Mouse (Mus musculus) limb, embryonic 14.5 days (tissue): ENCODE data around the gene Map3k20. TPM values are rescaled to one million over a fixed set of nuclear protein-coding genes. Genes with fewer than 3 reads are reported as not detected.

Experiments used
- ATAC-seq: fragments of 200-750 bp; cut with Nextera tagmentation; 2 replicates; pipeline ENCODE4 v1.8.0; 2017; ENCODE audit warnings: low read depth, moderate number of reproducible peaks, moderate TSS enrichment; ENCODE audit not compliant: low FRiP score
- DNase-seq: peaks from one replicate; pipeline ENCODE4 v3.0.0-alpha.2; 2015; ENCODE audit warnings: low spot score
- H3K27ac ChIP-seq: fragments of 300-500 bp; sonication (generic); replicated peaks from 2 replicates; pipeline ENCODE4 v1.5.1; 2014; ENCODE audit warnings: low read depth, mild to moderate bottlenecking, low read length, moderate library complexity, mixed read lengths
- H3K27me3 ChIP-seq: fragments of 300-500 bp; sonication (generic); 2 replicates; pipeline ENCODE4 v1.6.1; 2014; ENCODE audit warnings: low read length, mixed read lengths; ENCODE audit not compliant: control insufficient read depth, insufficient read depth
- H3K36me3 ChIP-seq: fragments of 300-500 bp; sonication (generic); 2 replicates; pipeline ENCODE4 v1.6.1; 2014; ENCODE audit warnings: mild to moderate bottlenecking, low read length, moderate library complexity, mixed read lengths; ENCODE audit not compliant: control insufficient read depth, insufficient read depth
- H3K4me1 ChIP-seq: fragments of 300-500 bp; sonication (generic); 2 replicates; pipeline ENCODE4 v1.6.1; 2014; ENCODE audit warnings: antibody characterized with exemption, low read length, mixed read lengths; ENCODE audit not compliant: control insufficient read depth, insufficient read depth
- H3K4me2 ChIP-seq: fragments of 300-500 bp; sonication (generic); replicated peaks from 2 replicates; pipeline ENCODE4 v1.6.1; 2014; ENCODE audit warnings: low read depth, mild to moderate bottlenecking, low read length, moderate library complexity; ENCODE audit not compliant: severe bottlenecking
- H3K4me3 ChIP-seq: fragments of 300-500 bp; sonication (generic); replicated peaks from 2 replicates; pipeline ENCODE4 v1.5.1; 2014; ENCODE audit warnings: low read length
- H3K9ac ChIP-seq: fragments of 300-500 bp; sonication (generic); 2 replicates; pipeline ENCODE4 v1.6.1; 2014; ENCODE audit warnings: mild to moderate bottlenecking, low read depth, low read length, moderate library complexity; ENCODE audit not compliant: severe bottlenecking
- H3K9me3 ChIP-seq: fragments of 300-500 bp; sonication (generic); 2 replicates; pipeline ENCODE4 v1.6.1; 2016; ENCODE audit warnings: low read length; ENCODE audit not compliant: control insufficient read depth
- POLR2A ChIP-seq: fragments of 200-500 bp; IDR thresholded peaks from 2 replicates; pipeline ENCODE4 v1.8.0; 2012; ENCODE audit warnings: inconsistent platforms, mild to moderate bottlenecking, moderate library complexity, borderline replicate concordance; ENCODE audit not compliant: insufficient read depth, insufficient read length; ENCODE audit errors: extremely low read depth
- WGBS: fragments of 180-500 bp; shearing (Covaris S2); extraction: QIAGEN DNeasy Blood & Tissue Kit; methylation state at CpG from one replicate; pipeline ENCODE4 v1.1.7; 2014; 5-methylcytosine and 5-hydroxymethylcytosine counted together
- polyA plus RNA-seq, 2 experiments: library from polyadenylated mRNA; depleted of rRNA in 1 of 2; stranded (reverse) in 1 of 2; unstranded in 1 of 2; fragments of >200 nt; fragmentation: Nextera tagmentation in 1 of 2; extraction: Ambion mirVana in 1 of 2; gene quantifications; 2 replicates each; pipeline versions ENCODE4 v1.2.1 to v1.2.3; 2012 to 2014

Map3k20 gene
- polyA plus RNA-seq, 2 experiments: 14.6 to 18.2 TPM

DNA sequence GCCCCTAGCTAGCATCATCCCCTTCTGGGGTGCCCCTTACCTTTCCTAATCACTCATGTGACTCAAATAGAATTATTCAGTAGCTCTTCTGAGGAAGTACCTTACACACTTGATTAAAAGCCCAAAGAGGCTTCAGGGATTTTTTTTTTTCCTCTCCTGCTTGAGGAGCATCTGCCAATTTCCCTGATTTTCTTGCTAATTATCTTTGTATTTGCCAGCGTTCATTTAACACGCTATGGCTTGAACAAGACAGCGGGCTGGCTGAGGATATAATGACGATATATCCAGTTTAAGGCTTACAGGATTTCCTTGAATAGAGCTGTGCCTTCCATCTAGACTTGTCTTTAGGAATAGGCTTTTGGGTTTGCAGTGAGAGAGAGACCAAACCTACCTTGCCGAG lies 91.5 kb downstream of the Map3k20 start:
- H3K9ac ChIP-seq: no peak overlapping the region
- TF ChIP-seq POLR2A: no peak
- no peaks in the 10 kb centered on the region for H3K4me1 ChIP-seq
- H3K27me3 ChIP-seq: no peaks in the 10 kb centered on the region
- WGBS: 90% methylated on average over 5 of the region's 5 CpGs
- DNase-seq (no peak), ATAC-seq (no peak)
- H3K27ac ChIP-seq: no peak overlapping the region
- H3K9me3 ChIP-seq: no peaks in the 10 kb centered on the region
- H3K4me3 ChIP-seq: no peak overlapping the region
- no peak overlapping the region for H3K4me2 ChIP-seq
- H3K36me3 ChIP-seq: peaks cover 12% of the 10 kb centered on the region

DNA sequence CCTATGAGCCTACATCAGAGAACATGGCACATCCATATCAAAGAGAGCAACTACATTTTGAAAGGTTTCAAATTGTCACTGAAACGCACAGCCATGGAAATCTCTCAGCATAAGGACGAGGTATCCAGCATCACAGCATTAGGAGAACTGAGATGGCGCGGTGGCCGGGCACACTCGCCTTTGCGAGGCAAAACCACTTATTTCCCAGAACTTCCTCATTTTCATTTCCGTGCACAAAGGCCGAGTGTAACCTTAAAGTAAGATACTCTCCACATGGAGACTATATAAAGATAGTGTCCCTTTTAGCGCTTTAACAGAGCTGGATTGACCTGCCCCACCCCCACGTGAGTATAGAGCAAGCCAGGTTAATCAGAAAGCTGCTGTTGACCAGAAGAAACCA lies 94.0 kb downstream of the Map3k20 start:
- DNase-seq (no peak), ATAC-seq (no peak)
- H3K4me1 ChIP-seq: peaks cover 8% of the 10 kb centered on the region; the same call in 1 of the 2 replicates
- 85% methylated on average over 11 of the region's 11 CpGs for WGBS
- no peak overlapping the region for H3K9ac ChIP-seq
- H3K4me3 ChIP-seq: no peak overlapping the region
- no peak overlapping the region for H3K4me2 ChIP-seq
- no peak overlapping the region for H3K27ac ChIP-seq
- no peak for TF ChIP-seq POLR2A
- H3K9me3 ChIP-seq: no peaks in the 10 kb centered on the region
- H3K27me3 ChIP-seq: no peaks in the 10 kb centered on the region
- peaks cover 7% of the 10 kb centered on the region for H3K36me3 ChIP-seq

DNA sequence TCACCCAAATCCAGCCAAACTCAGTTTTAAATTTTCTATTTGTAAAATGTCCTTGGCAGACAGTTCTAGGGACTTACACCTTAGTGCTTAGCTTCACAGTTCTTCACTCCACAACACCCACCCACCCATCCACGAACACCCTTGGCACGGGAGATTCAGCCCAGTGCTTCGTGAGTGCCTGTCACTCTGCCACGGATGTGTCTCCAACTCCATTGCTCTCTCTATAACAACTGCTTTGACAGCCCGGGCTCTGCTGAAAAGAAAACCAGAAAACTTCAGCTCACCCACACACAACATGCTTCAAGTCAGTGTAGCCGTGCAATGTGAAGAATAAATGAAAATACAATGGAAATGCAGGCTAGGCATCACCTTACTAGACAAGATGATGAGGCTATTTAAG lies 97.2 kb downstream of the Map3k20 start:
- Histone ChIP-seq H3K4me2 (no peak overlapping the region), H3K27ac (no peak overlapping the region), H3K27me3 (no peaks in the 10 kb centered on the region), H3K36me3 (peaks cover 5% of the 10 kb centered on the region), H3K4me3 (no peak overlapping the region), H3K9me3 (no peaks in the 10 kb centered on the region), H3K4me1 (peaks cover 8% of the 10 kb centered on the region; the same call in 1 of the 2 replicates), H3K9ac (no peak overlapping the region)
- no peak for DNase-seq
- no peak for ATAC-seq
- TF ChIP-seq POLR2A: no peak
- WGBS: 82% methylated on average over 6 of the region's 6 CpGs

DNA sequence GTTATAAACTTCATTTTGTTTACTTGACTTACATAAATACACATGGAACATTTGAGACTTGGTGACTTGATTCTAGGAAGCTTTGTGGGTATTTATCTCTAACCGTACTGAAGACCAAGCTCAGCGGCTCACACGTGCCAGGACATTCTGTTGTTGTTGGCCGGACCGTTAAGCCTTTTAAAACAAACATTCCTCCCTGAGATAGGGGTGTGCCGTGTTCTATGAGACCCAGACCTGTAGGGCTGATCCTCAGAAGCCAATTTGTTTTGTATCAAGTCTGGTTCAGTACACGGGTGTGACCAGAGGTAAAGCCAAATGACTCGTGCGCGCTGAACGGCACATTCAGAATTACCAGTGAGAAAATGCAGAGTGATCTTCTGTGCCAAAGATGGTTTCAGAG lies 97.9 kb downstream of the Map3k20 start:
- no peak overlapping the region for H3K4me3 ChIP-seq
- H3K4me2 ChIP-seq: no peak overlapping the region
- TF ChIP-seq POLR2A: no peak
- ATAC-seq: no peak
- H3K4me1 ChIP-seq: peaks cover 8% of the 10 kb centered on the region; the same call in 1 of the 2 replicates
- WGBS: 42% methylated on average over 11 of the region's 11 CpGs
- DNase-seq: no peak
- H3K27me3 ChIP-seq: no peaks in the 10 kb centered on the region
- no peak overlapping the region for H3K9ac ChIP-seq
- no peak overlapping the region for H3K27ac ChIP-seq
- H3K36me3 ChIP-seq: peaks cover 5% of the 10 kb centered on the region
- H3K9me3 ChIP-seq: no peaks in the 10 kb centered on the region

DNA sequence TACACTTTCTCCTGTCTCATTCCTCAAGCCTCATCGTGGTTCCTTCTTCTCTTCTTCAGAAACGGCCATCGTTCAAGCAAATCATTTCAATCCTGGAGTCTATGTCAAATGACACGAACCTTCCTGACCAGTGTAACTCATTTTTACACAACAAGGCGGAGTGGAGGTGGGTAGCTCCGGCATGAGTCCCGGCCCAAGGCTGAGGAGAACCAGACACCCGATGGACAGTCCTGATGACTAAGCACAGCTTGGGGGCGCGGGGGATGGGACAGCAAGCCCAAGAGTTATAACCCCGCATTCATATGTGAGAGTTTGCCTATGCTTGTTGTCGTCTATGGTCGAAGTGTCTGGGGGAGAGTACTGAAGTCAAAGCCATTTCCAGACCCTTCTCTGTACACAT lies 104.0 kb downstream of the Map3k20 start:
- 89% methylated on average over 13 of the region's 13 CpGs for WGBS
- no peaks in the 10 kb centered on the region for H3K9me3 ChIP-seq
- no peak overlapping the region for H3K27ac ChIP-seq
- no peaks in the 10 kb centered on the region for H3K36me3 ChIP-seq
- no peak overlapping the region for H3K9ac ChIP-seq
- DNase-seq (no peak), ATAC-seq (no peak)
- H3K4me2 ChIP-seq: no peak overlapping the region
- H3K4me1 ChIP-seq: peaks cover 9% of the 10 kb centered on the region; the same call in 1 of the 2 replicates
- TF ChIP-seq POLR2A: no peak
- no peaks in the 10 kb centered on the region for H3K27me3 ChIP-seq
- no peak overlapping the region for H3K4me3 ChIP-seq

DNA sequence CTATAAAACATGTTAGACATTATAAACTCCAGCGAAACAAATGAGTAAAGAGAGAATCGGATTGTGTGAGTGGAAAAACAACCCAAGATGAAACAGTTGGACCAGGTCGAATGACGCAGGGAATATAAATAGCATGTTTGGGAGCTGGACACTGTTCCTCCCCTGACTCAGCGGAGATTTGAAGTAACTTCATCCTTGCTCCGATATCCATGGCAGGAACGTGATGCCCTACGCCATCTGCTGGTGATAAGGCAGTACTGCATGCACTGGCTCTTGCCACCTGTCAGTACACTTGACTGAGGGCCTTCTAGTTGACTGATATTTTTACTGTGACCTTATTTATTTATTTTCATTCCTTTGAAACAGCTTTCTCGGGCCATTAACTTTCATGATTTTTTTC lies 104.5 kb downstream of the Map3k20 start:
- ATAC-seq (peak; percentile 54; the same call in 1 of the 2 replicates), DNase-seq (peak; percentile 85)
- Histone ChIP-seq H3K36me3 (no peaks in the 10 kb centered on the region), H3K4me3 (no peak overlapping the region), H3K27me3 (no peaks in the 10 kb centered on the region), H3K9ac (no peak overlapping the region), H3K4me2 (no peak overlapping the region), H3K27ac (no peak overlapping the region), H3K9me3 (no peaks in the 10 kb centered on the region), H3K4me1 (peaks cover 9% of the 10 kb centered on the region; the same call in 1 of the 2 replicates)
- TF ChIP-seq POLR2A: no peak
- WGBS: 23% methylated on average over 9 of the region's 9 CpGs
